Mouse (Mus musculus) embryonic facial prominence, embryonic 13.5 days (tissue): ENCODE data around the gene Fam19a1. TPM values are rescaled to one million over a fixed set of nuclear protein-coding genes. Genes with fewer than 3 reads are reported as not detected.

Source experiments
- ATAC-seq: fragments of 200-750 bp; cut with Nextera tagmentation; 2 replicates; pipeline ENCODE4 v1.8.0; 2017; ENCODE audit warnings: low read depth; ENCODE audit not compliant: insufficient number of reproducible peaks, insufficient read depth, low FRiP score, low TSS enrichment
- H3K27ac ChIP-seq: fragments of 300-500 bp; sonication (generic); 2 replicates; pipeline ENCODE4 v1.5.1; 2015; ENCODE audit warnings: moderate library complexity, mild to moderate bottlenecking, inconsistent platforms
- H3K27me3 ChIP-seq: fragments of 300-500 bp; sonication (generic); 2 replicates; pipeline ENCODE4 v1.6.1; 2015; ENCODE audit warnings: mild to moderate bottlenecking, inconsistent platforms
- H3K36me3 ChIP-seq: fragments of 300-500 bp; sonication (generic); 2 replicates; pipeline ENCODE4 v1.6.1; 2015; ENCODE audit warnings: mild to moderate bottlenecking, inconsistent platforms
- H3K4me1 ChIP-seq: fragments of 300-500 bp; sonication (generic); 2 replicates; pipeline ENCODE4 v1.6.1; 2015; ENCODE audit warnings: inconsistent platforms
- H3K4me2 ChIP-seq: fragments of 300-500 bp; sonication (generic); 2 replicates; pipeline ENCODE4 v1.6.1; 2015; ENCODE audit warnings: moderate library complexity, mild to moderate bottlenecking, inconsistent platforms
- H3K4me3 ChIP-seq: fragments of 300-500 bp; sonication (generic); 2 replicates; pipeline ENCODE4 v1.5.1; 2015; ENCODE audit warnings: mild to moderate bottlenecking, inconsistent platforms
- H3K9ac ChIP-seq: fragments of 300-500 bp; sonication (generic); 2 replicates; pipeline ENCODE4 v1.6.1; 2015; ENCODE audit warnings: mild to moderate bottlenecking, inconsistent platforms
- H3K9me3 ChIP-seq: fragments of 300-500 bp; sonication (generic); 2 replicates; pipeline ENCODE4 v1.6.1; 2016; ENCODE audit warnings: inconsistent platforms
- WGBS: fragments of 180-500 bp; shearing (Covaris S2); methylation state at CpG from one replicate; pipeline ENCODE4 v1.1.7; 2015; ENCODE audit warnings: mixed read lengths; 5-methylcytosine and 5-hydroxymethylcytosine counted together
- polyA plus RNA-seq: library from polyadenylated mRNA; unstranded; fragments of >200 nt; fragmentation: Nextera tagmentation; extraction: Ambion mirVana; gene quantifications from 2 replicates; pipeline ENCODE4 v1.2.1, GENCODE M21; 2015

Fam19a1 gene
- polyA plus RNA-seq, 1 experiment from 2014 or later, result 4.6 TPM

DNA sequence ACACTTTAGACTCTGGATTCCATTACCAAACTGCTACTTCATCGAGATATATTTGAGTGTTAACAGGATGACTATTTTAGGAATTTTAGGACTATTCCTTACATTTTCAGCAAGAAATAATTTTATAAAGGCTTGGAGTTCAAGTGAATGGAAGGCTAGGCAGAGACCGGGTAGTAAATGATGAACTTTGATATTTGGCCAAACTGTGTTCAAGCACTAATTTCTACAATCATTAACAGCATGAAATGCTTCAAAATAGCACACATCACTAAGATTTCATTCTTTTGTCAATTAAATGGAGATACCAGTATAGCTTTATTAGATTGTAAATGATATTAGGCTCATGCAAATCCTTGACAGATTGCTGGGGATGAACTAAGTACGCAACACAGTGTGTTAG is 329.0 kb downstream of the Fam19a1 start:
- 95% methylated on average over 3 of the region's 3 CpGs for WGBS

DNA sequence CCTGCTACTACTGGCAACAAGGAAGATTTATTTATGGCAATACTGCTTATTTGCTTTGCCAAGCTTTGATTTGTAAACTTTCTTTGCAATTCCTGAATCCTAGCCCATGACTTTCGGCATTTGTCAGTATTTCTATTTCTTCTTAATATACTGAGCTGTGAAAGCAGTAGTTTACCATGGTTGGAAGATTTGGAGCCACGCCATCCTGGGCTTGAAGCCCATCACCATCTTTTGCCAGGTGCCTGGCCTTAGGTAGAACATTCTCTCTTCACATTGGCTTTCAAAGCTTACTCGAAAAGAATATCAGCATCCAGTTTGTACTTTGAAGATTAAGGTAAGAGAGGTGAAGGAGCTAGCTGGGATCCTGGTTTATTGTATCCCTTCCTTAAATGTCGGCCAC is 334.5 kb downstream of the Fam19a1 start:
- Histone ChIP-seq H3K9ac (no peak overlapping the region), H3K4me3 (no peak overlapping the region), H3K27me3 (no peaks in the 10 kb centered on the region), H3K4me1 (no peaks in the 10 kb centered on the region), H3K27ac (no peak overlapping the region), H3K36me3 (no peaks in the 10 kb centered on the region), H3K4me2 (no peak overlapping the region), H3K9me3 (no peaks in the 10 kb centered on the region)
- no peak for ATAC-seq
- 87% methylated on average over 4 of the region's 4 CpGs for WGBS

More for the DNA sequence above, 329.0 kb downstream of the Fam19a1 start:
- Histone ChIP-seq H3K9me3 (no peaks in the 10 kb centered on the region), H3K4me3 (no peak overlapping the region), H3K27me3 (no peaks in the 10 kb centered on the region), H3K36me3 (no peaks in the 10 kb centered on the region), H3K27ac (no peak overlapping the region), H3K4me2 (no peak overlapping the region), H3K9ac (no peak overlapping the region), H3K4me1 (no peaks in the 10 kb centered on the region)
- no peak for ATAC-seq

DNA sequence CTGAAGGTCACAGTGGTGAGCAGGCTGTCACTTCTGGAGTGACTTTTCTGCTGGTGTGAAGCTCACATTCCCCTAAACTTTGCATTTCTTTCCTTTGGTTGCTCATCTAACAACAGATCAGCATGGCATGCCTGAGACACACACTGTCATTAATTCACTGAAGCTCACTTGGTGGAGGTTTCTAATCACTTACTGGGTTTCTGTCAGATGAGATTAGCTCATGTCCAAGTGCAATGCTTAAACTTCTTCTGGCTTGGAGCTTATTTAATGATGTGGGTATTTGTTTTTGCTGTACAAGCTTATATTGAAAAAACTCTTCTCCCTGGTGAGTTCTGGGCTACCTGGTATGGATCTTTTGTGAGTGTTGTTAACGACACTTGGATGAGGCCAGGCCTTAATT is 343.3 kb downstream of the Fam19a1 start:
- H3K9ac ChIP-seq, result no peak overlapping the region
- no peaks in the 10 kb centered on the region for H3K4me1 ChIP-seq
- no peak overlapping the region for H3K4me3 ChIP-seq
- no peaks in the 10 kb centered on the region for H3K27me3 ChIP-seq
- no peak overlapping the region for H3K4me2 ChIP-seq
- no peak for ATAC-seq
- no peaks in the 10 kb centered on the region for H3K36me3 ChIP-seq
- no peaks in the 10 kb centered on the region for H3K9me3 ChIP-seq
- no peak overlapping the region for H3K27ac ChIP-seq
- 76% methylated on average over 1 of the region's 1 CpGs for WGBS

DNA sequence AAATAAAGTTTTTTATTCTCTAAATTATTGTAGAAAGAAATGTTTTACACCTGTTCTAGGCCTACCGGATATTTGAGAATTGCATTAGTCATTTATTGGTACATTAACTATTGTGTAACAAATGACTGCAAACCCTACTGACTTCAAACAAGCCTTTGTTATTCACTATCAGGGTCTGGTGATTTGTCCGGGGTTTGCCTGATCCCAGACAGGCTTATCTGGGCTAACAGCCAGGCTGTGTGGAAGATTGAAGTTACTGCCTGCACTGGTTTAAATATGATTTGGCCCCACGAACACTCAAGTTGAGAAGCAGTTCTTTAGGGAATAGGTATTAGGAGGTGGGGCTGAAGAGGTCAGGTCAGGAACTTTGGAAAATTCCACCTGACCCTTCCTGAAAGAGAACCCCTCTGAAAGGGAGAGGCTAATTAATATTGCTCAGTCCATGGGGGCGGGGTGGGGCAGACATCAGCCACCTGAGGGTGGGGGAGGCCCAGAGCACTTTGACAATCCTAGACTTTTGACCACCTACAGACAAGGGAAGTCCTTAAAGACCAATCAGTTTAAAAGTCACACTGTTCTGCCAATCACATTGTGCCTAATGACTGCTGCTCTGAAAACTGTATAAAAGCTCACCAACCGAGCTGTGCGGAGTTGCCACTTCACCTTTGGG is 344.8 kb downstream of the Fam19a1 start:
- ATAC-seq, result no peak
- WGBS, result 56% methylated on average over 6 of the region's 6 CpGs

DNA sequence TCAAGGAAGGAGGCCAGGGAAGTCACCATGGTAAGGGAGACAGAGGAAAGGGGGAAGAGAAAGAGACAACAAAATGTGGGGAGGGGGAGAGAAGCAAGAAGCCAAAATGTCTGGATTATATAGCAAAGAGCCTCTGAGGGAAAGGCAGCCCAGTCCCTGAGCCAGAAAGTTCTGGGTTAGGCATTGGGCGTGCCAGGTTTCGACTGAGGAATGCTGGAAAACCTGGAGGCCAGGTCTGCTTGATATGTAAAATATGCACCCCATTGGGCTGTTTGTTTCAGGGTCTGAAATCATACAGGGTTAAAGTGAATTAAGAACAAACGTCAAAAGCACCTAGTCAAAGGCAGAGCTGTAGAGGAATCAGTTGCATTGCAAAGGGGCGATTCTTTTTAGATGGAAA is 346.1 kb downstream of the Fam19a1 start:
- Histone ChIP-seq H3K9ac (no peak overlapping the region), H3K36me3 (no peaks in the 10 kb centered on the region), H3K4me2 (no peak overlapping the region), H3K4me1 (no peaks in the 10 kb centered on the region), H3K27ac (no peak overlapping the region), H3K9me3 (no peaks in the 10 kb centered on the region), H3K4me3 (no peak overlapping the region), H3K27me3 (no peaks in the 10 kb centered on the region)
- no peak for ATAC-seq
- WGBS, result 62% methylated on average over 4 of the region's 4 CpGs

More for the DNA sequence above, 344.8 kb downstream of the Fam19a1 start:
- H3K36me3 ChIP-seq, result no peaks in the 10 kb centered on the region
- H3K4me2 ChIP-seq, result no peak overlapping the region
- no peaks in the 10 kb centered on the region for H3K4me1 ChIP-seq
- no peaks in the 10 kb centered on the region for H3K27me3 ChIP-seq
- no peak overlapping the region for H3K4me3 ChIP-seq
- no peaks in the 10 kb centered on the region for H3K9me3 ChIP-seq
- H3K9ac ChIP-seq, result no peak overlapping the region
- no peak overlapping the region for H3K27ac ChIP-seq

DNA sequence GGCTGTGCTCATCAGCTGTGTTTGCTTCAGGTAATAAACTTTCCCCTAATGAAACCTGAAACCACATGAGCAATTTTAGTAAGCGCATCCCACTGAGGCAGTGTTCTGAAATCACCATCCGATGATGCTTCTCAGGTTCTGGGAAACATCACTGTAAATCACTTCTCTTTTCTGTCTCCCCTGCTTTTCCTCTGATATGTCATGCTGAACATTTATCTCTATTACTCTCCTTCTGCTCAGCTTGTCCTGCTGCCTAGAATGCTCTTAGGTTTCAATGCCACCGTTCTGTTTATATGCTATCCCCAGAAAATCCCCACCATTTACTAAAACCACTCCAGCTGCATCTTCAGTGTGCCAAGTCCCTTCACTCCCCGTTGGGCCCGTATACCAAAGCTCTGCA is 386.5 kb downstream of the Fam19a1 start:
- H3K36me3 ChIP-seq, result no peaks in the 10 kb centered on the region
- H3K9me3 ChIP-seq, result no peaks in the 10 kb centered on the region
- 50% methylated on average over 5 of the region's 5 CpGs for WGBS
- H3K9ac ChIP-seq, result no peak overlapping the region
- no peaks in the 10 kb centered on the region for H3K27me3 ChIP-seq
- no peak overlapping the region for H3K27ac ChIP-seq
- ATAC-seq, result no peak
- no peaks in the 10 kb centered on the region for H3K4me1 ChIP-seq
- H3K4me2 ChIP-seq, result no peak overlapping the region
- no peak overlapping the region for H3K4me3 ChIP-seq

DNA sequence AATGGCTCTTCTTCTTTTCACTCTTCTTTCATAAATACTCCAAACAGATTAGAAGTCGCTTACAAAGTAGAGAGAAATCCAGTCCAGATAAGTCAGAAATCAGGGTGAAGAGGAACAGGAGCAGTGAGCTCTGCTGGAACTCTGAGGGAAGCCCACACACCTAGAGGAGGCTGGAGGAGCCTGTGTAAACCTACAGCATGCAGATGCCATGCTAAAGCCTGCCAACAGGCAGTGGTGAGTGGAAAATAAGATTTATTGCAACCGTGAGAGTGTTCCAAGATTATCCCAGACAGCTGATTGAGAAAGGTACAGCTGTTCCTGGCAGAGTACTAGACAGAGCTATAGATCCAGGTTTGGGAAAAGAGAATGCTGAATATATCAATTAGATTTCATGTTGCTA is 428.6 kb downstream of the Fam19a1 start:
- H3K9me3 ChIP-seq, result no peaks in the 10 kb centered on the region

DNA sequence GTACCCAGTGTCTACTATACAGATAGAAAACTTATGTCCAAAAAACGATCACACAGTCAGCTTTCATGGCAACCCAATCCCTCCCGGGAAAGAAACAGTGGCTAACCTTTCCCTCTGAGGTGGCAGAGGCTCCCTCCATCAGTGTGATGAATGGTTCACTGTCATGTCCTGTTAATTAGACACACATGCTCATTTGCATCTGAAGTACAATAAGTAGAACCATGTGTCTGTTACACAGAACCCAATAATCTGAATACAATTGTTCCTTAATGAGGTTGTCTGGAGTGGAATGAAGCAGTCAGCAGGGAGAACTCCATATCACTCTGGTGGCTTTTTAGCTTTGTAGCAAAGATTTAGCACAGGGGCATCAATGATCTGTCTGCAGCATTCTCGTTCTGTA is 431.9 kb downstream of the Fam19a1 start:
- H3K4me3 ChIP-seq, result no peak overlapping the region
- no peaks in the 10 kb centered on the region for H3K4me1 ChIP-seq
- WGBS, result 17% methylated on average over 3 of the region's 3 CpGs
- no peak overlapping the region for H3K4me2 ChIP-seq
- H3K27me3 ChIP-seq, result no peaks in the 10 kb centered on the region; the same call in 1 of the 2 replicates
- no peaks in the 10 kb centered on the region for H3K36me3 ChIP-seq
- no peak overlapping the region for H3K9ac ChIP-seq
- no peak for ATAC-seq
- H3K9me3 ChIP-seq, result no peaks in the 10 kb centered on the region
- H3K27ac ChIP-seq, result no peak overlapping the region

More for the DNA sequence above, 428.6 kb downstream of the Fam19a1 start:
- Histone ChIP-seq H3K36me3 (no peaks in the 10 kb centered on the region), H3K9ac (no peak overlapping the region), H3K4me1 (no peaks in the 10 kb centered on the region), H3K27ac (no peak overlapping the region), H3K27me3 (no peaks in the 10 kb centered on the region; the same call in 1 of the 2 replicates), H3K4me2 (no peak overlapping the region), H3K4me3 (no peak overlapping the region)
- ATAC-seq, result no peak
- WGBS, result 78% methylated on average over 2 of the region's 2 CpGs

DNA sequence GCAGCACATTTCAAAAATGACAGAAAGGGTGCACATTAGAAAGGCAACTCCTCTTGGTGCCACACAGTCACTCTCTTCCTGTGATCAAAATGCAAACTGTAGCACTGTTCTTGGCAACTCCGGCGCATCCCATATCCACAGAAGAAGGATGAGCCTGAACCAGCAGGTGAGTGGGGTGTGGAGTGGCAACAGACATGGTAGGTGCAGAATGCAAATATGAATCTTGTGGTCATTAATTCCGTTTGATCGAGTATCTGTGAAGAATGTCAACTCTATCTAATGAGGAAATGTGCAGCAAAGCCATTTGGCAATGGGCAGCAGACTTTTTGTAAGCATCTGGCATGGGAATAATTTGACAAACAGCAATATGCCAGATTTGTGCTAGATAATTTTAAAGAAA is 437.5 kb downstream of the Fam19a1 start:
- WGBS, result 93% methylated on average over 4 of the region's 4 CpGs
- Histone ChIP-seq H3K36me3 (no peaks in the 10 kb centered on the region), H3K4me3 (no peak overlapping the region), H3K9ac (no peak overlapping the region), H3K4me1 (no peaks in the 10 kb centered on the region), H3K4me2 (no peak overlapping the region), H3K9me3 (no peaks in the 10 kb centered on the region), H3K27ac (no peak overlapping the region), H3K27me3 (no peaks in the 10 kb centered on the region)
- no peak for ATAC-seq

DNA sequence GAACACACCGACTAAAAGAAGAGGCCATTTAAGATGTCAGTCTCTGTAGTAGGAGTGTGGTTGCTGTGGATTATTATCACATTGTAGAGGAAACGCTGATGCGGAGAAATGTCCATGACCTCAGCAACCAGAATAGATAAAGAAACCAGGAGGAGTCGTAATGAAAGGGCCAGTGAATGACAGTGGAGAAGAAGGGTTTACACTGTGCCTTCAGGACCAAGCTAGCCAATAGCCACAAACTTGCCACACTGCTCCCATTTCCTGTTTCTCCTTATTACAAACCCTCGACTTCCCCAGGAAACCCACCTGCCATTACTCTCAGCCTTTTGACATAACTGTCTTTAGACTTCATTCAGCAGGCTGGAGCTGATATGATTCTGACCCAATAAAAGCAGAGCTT is 465.7 kb downstream of the Fam19a1 start:
- Histone ChIP-seq H3K4me1 (0 out of 2 replicates have a peak, but pooled peaks cover 4% of the 10 kb centered on the region), H3K27ac (no peak overlapping the region), H3K36me3 (no peaks in the 10 kb centered on the region), H3K9ac (no peak overlapping the region), H3K4me3 (no peak overlapping the region), H3K9me3 (no peaks in the 10 kb centered on the region), H3K4me2 (no peak overlapping the region), H3K27me3 (no peaks in the 10 kb centered on the region)
- WGBS, result 82% methylated on average over 5 of the region's 5 CpGs
- ATAC-seq, result no peak

DNA sequence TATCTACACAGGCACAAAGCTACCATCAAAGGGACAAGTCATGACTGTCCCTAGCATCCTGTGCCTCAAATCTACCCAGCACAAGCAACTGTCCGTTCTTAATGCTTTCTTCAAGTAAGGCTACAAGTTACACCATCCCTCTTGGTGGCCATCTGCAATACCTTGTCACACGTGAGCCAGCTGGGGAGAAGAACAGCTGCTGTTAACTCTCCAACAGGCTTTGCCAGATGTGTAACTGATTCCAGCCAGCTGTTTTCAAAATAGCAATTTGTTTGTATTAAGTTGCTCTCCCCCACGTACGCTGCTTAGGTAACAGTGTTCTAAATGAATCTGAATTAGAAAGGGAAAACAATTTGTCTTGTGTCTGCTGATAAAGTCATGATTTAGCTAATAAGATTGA is 467.8 kb downstream of the Fam19a1 start:
- Histone ChIP-seq H3K4me1 (0 out of 2 replicates have a peak, but pooled peaks cover 4% of the 10 kb centered on the region), H3K36me3 (no peaks in the 10 kb centered on the region), H3K4me3 (no peak overlapping the region), H3K27me3 (no peaks in the 10 kb centered on the region), H3K9me3 (no peaks in the 10 kb centered on the region), H3K9ac (no peak overlapping the region), H3K27ac (no peak overlapping the region), H3K4me2 (no peak overlapping the region)
- WGBS, result 29% methylated on average over 4 of the region's 4 CpGs
- no peak for ATAC-seq

DNA sequence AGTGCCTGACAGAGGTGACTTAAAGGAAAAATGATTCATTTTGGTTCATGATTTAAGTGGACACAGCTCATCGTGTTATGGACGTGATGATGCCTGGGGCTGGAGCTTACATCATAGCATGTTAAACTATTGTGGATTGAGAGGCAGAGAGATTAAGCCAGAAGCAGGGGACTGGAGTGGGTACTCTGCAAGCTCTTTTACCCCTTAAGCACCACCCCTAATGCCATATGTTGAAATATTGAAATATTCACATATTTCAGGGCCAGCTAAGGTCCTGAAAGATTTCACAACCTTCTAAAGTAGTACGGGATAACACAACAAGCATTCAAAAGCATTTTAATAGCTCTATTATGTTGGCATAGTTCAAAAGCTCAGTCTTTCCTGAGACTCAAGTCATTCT is 468.2 kb downstream of the Fam19a1 start:
- H3K9me3 ChIP-seq, result no peaks in the 10 kb centered on the region
- no peaks in the 10 kb centered on the region for H3K36me3 ChIP-seq
- WGBS, result 56% methylated on average over 3 of the region's 3 CpGs
- ATAC-seq, result no peak
- H3K27ac ChIP-seq, result no peak overlapping the region
- H3K4me1 ChIP-seq, result 0 out of 2 replicates have a peak, but pooled peaks cover 4% of the 10 kb centered on the region
- no peak overlapping the region for H3K4me3 ChIP-seq
- H3K27me3 ChIP-seq, result no peaks in the 10 kb centered on the region
- H3K9ac ChIP-seq, result no peak overlapping the region
- H3K4me2 ChIP-seq, result no peak overlapping the region
